Mouse (Mus musculus): ENCODE results near the gene Plxnb2.
A peak's percentile ranks its signal among the peaks of the same experiment; 100 is the strongest.

Plxnb2 gene

DNA sequence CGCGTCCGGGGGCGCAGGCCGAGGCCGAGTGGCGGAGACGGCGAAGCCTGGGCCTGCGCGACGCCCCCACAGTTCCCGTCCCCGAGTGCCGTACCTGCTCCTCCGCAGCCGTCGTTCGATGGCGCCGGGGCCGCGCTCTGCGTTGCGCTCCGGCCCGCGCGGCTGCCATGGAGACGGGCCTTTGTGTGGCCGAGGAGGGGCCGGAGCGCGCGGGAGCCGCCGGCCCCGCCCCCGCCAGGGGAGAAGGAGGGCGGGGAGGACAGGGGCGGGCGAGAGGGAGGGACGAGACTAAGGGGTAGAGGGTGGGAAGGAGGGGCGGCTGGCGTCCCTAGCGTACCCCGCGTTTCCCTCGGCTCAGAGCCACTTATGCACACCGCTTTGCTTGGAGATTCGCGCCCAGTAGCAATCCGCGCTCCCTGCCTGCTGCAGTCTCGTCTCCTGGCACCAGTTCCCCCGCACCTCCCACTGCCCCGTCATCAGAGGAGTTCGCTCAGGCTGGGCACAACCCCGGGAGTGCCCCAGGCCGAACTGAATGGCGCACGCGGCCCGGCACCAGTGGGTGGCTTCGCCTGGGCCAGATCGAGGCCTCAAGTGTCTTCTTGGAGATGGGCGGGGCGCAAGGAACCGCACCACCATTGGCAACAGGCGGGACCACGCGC is at the start of gene Plxnb2:
Gene Plxnb2, minus strand, starts transcription at position 218 of the 659 bp plus-strand sequence.
- no peak for DNase-seq (ENCODE audit: low read depth in 2 of 2, low spot score in 2 of 2)

DNA sequence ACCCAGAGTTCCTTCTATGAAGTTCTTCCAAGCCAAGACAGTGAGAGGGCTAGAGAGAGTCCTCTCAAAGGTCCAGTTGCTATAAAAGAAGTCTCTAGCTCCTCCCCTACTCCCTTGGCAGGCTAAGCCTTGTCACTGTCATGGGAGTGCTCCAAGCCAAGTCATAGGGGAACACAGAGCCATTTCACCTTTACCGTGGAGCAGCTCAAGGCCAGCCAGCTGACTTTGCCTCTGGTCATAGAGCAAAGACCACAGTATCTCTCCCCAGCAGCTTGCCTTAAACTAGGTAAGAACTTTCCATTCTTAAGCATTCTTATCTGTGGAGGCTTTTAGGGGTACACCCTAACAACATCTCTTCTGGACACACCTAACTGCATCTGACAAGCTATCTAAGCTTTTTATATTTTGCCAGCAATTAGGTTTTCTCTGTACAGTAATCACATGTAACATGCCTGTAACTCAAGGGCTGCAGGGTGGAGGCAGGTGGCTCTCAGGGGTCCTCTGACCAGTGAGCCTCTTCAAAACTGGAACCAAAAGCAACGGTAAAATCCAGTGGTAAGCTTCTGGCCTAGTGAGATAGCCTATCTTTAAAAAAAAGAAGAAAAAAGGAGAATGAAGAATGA is 35.1 kb upstream of the Plxnb2 start:
- no peak for DNase-seq (ENCODE audit: low read depth in 2 of 2, low spot score in 2 of 2)

DNA sequence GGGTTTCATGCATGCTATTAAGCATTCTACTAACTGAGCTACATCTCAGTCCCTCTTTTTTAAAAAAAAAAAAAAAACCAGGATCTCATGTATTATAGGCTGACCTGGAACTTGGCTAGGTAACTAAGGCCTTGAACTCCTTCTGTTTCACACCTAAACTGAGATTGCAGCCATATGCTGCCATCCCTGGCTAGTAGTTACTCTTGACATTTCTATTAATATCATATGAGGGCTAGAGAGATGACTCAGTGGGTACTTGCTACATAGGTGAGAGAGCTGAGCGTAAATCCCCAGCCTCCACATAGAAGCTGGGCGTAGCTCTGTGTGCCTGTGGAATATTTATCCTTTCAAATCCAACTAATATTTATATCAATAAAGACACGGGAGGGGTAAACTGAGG is 34.4 kb upstream of the Plxnb2 start:
- no peak for DNase-seq (ENCODE audit: low read depth in 2 of 2, low spot score in 2 of 2)

DNA sequence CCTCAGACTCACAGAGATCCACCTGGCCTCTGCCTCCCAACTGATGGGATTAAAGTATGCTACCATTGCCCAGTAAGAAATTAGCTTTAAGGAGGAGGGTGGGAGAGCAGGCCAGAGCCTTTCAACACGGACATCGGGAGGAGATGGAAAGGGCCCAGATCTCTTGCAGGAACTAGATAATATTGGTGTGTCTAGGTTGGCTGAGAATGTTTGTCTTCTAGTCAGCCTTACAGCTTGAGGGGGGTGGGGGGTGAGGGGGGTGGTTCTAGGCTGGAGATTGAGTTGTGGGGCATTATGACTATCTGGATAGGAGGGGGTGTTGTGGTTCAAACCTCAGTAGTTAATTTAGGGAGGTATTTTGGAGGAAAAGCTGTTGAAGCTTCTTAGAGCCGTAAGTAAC is 32.9 kb upstream of the Plxnb2 start:
- no peak for DNase-seq (ENCODE audit: low read depth in 2 of 2, low spot score in 2 of 2)

DNA sequence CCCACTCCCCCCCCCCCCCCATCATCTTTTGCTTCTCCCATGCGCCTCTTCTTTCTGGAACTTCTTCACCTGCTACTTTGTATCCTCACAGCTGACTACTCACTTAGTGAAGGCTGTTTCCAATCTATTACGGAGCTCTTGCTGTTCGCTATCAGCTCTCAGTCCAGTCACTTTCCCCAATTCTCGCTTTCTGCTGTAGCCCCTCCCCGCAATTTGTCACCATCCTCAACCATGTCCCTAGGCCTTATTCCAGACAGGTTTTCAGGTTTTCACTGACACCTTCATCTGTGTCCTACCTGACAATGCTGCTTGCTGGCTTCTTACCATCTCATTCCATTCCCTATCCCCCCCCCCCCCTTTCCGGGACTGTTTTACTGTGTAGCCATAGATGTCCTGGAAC is 31.9 kb upstream of the Plxnb2 start:
- no peak for DNase-seq (ENCODE audit: low read depth in 2 of 2, low spot score in 2 of 2)

DNA sequence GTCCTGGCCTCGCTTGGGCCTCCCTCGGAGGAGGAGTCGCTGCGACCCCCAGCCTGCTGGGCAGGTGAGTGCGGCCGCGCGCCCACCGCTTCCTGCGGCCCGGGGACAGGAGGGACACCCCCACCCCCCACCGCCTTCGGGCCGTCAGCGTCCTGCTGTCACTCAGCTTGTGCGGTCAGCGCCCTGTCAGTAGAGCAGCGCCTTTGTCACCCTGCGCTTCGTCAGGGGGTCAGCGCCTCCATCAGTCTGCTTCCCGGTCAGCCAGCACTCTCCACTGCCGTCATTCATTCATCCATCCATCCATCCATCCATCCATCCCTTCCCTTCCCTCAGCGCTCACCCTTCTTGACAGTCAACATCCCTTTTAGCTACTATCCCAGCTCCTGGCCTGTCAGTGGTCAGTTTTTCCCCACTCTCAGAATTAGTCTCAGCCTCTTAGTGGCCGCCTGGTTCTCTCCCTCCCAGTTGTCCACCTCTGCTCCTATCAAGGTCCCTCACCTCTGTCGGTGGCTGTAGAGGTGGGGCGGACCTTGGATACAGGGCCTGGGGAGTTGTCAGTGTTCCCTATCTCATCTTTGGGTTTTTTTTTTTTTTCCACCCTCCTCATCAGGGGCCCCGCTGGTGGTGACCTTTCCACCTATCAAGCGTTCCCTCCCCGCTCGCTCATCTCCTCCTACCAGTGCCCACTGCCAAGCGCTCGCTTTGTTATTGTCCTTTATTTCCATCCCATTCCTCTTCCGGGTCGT is 31.3 kb upstream of the Plxnb2 start:
- DNase-seq (ENCODE audit: low read depth in 2 of 2, low spot score in 2 of 2): no peak

DNA sequence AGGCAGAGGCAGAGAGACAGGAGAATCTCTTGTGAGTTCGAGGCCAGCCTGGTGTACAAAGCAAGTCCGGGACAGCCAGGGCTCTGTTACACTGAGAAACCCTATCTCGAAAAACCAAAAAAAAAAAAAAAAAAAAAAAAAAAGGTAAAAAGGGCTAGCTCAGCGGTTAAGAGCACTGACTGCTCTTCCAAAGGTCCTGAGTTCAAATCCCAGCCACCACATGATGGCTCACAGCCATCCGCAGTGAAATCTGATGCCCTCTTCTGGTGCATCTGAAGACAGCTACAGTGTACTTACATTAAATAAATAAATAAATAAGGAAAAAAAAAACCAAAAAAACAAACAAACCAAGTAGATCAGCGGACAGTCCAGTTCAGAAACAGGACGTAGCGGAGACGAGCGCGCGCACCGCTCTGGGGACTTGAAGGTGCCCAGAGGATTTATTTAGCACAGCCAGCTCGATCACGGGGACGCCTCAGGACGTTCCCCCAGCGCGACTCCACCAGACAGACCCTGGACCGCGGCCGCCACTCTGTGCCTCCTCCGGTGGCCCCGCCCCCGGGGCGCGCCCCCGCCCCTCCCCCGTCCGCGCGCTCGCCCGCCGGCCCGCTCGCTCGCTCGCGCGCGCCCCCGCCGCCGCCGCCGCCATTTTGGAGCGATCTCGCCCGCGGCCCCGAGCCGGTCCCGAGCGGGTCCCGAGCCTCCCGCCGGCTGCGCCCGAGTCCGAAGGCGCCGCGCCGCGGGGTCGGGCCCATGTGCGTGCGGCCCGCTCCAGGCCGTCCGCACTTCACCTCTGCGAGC is 30.5 kb upstream of the Plxnb2 start, which contains the start of gene Ppp6r2:
Gene Ppp6r2, plus strand, starts transcription at position 639 of the 801 bp plus-strand sequence.
- peak; percentile 50 to 57 for DNase-seq (ENCODE audit: low read depth in 2 of 2, low spot score in 2 of 2)

DNA sequence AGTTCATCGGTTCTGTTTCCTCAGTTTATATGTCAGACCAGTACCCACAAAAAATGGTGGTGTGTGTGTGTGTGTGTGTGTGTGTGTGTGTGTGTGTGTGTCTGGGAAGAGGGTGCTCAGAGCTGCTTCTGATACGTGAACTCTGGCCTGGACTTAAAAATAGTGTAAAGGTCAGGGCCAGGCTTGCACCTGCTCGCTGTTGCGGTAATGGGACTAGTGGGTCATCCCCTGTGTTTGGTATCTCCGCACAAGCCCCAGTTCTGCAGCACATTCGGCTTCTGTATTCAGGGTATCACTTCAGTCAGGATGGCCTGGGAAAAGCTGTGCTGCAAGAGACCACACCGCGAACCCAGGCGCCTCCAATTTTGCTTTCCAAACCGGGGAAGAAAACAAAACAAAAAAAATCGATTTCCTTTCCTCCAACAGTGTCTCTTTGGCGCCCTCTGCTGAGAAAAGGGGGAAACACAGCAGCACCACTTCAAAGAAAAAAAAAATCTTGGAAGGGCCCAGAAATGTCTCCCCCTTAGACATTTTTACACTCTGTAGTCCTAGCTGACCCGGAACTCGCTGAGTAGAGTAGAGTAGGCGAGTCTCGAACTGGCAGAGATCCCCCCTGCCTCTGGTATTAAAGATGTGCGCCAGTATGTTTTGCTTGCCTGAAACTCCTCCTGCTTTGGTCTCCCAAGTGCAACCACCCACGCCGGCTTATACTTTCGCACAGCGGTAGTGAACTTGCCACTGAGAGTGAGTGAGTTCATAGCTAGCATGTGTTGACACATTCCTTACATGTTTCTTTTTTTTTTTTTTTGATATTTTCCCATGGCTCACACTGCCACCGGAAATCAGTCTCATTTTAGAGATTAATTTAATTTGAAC is 29.5 kb upstream of the Plxnb2 start:
- DNase-seq (ENCODE audit: low read depth in 2 of 2, low spot score in 2 of 2): peak; percentile 82 to 94

DNA sequence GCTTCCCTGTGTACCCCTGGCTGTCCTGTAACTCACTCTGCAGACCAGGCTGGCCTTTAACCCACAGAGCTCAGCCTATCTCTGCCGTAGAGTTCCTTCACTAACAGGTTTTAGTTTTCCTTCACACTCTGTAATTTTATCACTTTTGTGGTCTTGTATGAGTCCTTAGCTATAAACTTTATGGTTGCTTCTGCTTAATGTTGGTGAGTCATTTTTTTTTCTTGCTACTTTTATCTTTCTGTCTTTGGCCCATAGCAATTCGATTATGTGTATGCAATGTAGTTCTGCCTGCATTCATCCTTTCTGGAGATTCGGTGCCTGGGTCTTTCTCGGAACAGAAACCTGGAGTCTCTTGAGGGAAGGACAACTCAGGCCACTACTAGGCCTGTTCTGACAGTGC is 26.9 kb upstream of the Plxnb2 start:
- DNase-seq (ENCODE audit: low read depth in 2 of 2, low spot score in 2 of 2): no peak

DNA sequence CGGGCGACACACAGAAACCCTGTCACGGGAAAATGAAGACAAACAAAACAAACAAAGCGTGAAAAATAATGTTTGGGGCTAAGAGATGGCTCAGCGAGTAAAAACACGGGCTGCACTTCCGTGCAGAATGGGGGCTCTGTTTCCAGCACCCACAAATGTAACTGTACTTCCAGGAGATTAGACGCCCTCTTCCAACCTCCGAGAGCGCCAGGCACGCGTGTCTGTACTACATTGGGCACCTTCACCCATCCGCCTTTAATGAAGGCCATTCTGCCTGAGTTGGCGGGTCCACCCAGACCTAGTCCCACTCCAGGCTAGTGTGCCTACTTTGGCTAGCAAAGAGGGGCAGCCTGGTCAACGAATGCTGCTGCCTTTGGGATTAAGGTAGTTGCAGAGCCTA is 16.5 kb upstream of the Plxnb2 start:
- DNase-seq (ENCODE audit: low read depth in 2 of 2, low spot score in 2 of 2): no peak

DNA sequence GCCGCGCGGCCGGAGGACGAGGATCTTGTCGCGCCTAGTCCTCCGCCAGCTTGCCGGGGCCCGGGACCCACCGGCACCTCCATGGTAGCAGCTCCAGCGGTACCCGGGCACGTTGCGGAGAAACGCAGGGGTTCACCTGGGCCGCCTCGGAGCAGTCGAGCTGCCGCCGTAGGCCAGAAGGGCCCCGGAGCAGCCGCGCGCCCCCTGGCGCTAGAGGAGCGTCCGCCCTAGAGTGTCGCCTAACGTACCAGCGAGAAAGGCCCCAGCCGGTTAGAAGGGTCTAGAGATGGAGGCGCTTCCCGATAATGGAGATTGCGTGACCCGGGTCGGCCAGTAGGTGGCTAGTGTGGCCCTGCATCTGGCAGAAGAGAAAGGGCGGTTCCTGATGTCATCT is 15.7 kb upstream of the Plxnb2 start, which contains the start of gene Dennd6b:
Gene Dennd6b, minus strand, starts transcription at position 184 of the 394 bp plus-strand sequence.
- peak; percentile 97 to 98 for DNase-seq (ENCODE audit: low read depth in 2 of 2, low spot score in 2 of 2)

DNA sequence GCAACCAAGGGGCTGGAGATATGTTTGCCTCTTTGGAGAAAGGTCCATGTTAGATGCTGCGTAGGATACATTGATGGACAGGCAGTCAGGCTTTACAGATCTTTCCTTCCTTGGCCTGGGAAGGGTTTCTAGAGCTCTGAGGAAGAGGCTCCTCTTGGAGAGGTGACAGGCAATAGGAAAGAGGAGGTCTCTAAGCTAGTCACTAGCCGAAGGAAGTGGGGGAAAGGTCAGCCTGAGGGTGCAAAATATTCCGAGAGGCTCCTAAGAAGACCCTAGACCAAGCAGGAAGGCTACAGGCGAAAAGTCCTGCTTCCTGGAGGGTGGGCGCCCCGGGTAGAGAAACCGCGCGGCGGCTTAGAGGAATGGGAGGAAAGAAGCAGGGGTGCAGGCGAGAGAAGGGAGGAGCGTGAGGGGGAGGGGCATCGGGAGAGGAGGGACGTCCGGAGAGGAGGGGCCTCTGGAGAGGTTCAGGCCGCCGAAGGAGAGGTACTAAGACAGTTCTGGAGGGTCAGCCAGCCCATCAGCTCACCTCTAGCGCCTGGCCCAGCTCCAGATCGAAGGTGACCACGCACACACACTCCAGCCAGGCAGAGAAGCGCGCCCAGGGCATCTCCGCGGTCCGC is 15.2 kb upstream of the Plxnb2 start:
- DNase-seq (ENCODE audit: low read depth in 2 of 2, low spot score in 2 of 2): peak; percentile 63 to 81

DNA sequence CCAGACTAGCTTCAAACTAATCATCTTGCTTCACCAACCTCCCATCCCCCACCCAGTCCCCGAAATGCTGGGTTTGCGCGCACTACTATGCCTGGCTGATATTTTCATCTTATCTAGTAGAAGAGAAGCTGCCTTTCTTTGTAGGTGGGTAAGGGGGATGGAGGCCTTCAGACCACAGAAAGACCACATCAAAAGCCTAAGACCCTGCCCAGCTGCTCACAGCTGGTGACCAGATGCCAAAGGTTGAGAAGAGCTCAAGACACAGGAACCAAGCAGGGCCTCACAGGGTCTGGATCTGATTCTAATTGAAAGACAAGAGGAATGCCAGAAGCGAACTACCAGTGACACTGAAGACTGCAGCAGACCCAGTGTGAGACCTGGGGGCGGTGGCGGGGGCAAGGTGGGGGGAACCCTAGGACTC is 14.7 kb upstream of the Plxnb2 start:
- no peak for DNase-seq (ENCODE audit: low read depth in 2 of 2, low spot score in 2 of 2)

DNA sequence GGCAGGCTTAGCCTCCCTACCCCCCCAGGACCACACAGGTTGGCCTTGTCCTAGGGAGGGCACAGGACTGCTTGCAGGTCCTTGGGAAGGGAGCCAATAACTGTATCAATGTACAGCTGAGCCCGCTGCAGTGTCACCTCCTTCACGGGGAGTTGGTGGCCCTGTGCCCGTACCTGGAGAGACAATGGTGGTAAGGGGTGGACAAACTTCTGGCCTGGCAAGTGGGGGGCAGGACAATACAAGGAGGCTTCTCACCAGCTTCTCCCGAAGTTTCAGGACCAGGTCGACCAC is 4.3 kb upstream of the Plxnb2 start:
- no peak for DNase-seq (ENCODE audit: low read depth in 2 of 2, low spot score in 2 of 2)

DNA sequence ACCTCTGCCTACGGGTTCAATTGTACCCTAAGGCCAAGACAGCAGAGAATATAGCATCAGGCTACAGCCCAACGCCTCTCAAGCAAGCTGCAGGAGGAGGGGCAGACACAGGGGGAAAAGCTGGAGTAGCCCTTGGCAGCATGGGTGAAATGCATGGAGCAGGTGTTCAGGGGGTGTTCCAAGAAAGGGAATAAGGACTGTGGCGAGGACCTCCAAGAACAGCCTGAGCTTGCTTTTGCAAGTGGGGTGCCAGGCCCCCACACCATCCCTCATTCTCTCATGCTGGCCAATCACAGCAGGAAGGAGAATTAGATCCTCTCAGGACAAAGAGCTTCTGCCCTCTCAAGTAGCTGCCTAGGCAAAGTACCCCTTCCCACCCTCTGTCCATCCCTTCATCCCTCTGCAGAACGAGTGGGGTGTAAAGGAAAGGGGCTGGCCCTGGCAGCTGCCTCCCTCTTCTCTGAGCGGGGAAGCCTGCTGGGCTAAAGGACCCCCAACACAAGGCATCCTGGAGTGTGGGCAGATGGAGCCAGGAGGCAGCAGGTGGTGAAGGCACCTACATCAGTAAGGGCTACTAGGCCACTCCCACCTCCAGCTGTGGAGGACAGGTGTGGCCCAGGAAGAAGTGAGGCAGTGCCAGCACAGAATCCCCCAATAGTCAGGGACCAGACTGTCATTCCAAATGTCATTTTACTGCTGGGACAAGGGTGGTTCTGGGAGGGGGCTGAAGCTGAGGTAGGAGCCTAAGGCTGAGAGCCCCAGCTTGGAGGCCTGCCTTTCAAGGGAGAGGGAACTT is 3.8 kb upstream of the Plxnb2 start:
- DNase-seq (ENCODE audit: low read depth in 2 of 2, low spot score in 2 of 2): no peak

DNA sequence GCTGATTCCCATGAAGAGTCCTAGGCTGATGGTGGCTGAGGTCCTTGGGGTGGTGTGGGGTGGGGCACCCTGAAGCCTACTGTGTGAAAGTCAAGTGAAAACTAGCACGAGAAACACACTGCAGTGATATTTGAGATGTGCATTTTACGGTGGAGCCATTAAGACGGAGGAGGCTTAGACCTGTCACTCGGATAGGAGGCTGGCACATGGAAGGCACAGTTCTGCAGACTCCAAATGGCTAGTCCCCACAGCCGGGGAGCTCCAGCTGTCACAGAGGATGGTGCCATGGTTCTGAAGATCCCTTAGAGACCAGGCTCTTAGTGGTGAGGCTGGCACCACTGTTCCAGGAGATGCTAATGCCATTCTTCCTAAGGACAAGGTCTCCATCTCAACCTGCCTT is 2.3 kb upstream of the Plxnb2 start:
- no peak for DNase-seq (ENCODE audit: low read depth in 2 of 2, low spot score in 2 of 2)

DNA sequence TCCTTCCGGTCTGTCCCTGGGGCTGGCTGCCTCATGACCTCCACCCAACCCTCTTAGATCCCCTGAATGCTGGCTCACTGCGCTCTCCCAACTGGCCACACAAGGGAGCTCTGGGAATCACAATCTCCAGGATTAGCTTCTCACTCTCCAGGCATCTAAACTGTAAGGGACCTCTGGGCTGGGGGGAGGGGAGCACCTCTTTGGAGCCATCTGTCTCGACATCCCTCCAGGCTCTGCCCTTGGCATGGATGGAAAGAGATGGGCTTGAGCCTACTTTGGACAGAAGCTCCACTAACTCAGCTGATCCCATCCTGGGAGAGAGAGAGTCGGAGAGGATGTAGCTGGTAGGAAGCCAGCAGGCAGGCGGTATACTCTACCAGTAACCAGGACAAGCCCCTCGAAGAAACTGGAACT is 1.7 kb upstream of the Plxnb2 start:
- DNase-seq (ENCODE audit: low read depth in 2 of 2, low spot score in 2 of 2): no peak

DNA sequence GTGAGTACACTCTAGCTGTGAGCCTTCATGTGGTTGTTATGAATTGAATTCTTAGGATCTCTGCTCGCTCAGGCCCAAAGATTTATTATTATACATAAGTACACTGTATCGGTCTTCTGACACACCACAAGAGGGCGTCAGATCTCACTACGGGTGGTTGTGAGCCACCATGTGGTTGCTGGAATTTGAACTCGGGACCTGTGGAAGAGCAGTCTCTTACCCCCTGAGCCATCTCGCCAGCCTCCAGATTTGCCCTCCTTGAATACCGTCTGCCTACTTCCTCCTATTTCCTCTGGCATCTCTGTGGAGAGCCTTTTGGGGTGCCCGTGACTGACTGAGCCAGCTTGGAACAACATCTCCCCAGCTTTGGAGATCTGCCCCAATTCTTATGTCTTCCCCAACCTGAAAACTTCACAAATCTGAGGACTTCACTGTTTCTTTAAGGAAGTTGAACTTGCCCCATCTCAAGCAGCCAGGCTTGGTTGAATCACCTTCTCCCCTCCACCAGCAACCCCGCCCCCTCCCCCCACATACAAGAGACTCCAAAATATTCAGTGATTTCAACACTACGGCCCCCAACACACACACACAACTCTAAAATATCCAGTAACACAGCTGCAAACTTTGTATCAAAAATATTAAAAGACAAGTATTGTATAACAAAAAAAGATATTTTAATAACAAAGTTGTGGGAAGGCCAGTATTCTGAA is 1.1 kb upstream of the Plxnb2 start:
- DNase-seq (ENCODE audit: low read depth in 2 of 2, low spot score in 2 of 2): no peak

DNA sequence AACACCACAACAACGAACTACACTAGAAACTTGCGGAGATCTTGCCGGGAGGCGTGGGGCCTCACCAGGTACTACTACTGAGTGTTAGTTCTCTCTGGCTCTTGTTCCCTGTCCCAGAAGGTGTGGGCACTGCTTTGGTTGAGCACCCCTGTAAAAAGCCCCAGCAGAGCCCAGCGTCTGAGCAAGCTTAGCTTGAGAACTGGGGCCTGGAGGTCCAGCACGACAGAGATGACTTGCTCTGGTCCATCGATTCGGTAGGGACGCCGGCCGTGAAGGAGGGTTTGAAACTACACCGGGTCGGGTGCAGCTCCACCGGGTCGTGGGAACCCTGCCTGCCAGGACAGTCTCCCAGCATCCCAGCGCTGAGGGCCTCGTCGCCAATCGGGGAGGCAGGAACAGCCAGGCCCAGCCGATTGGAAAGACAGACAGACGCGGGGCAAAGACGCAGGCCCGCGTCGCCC is 477 bp downstream of the Plxnb2 start:
- DNase-seq (ENCODE audit: low read depth in 2 of 2, low spot score in 2 of 2): no peak

All from CD8-positive naive resting alpha-beta T cell, adult 2 months (primary cell).